ENCODE assay signal across 16 mouse cellular contexts in the genomic region with DNA sequence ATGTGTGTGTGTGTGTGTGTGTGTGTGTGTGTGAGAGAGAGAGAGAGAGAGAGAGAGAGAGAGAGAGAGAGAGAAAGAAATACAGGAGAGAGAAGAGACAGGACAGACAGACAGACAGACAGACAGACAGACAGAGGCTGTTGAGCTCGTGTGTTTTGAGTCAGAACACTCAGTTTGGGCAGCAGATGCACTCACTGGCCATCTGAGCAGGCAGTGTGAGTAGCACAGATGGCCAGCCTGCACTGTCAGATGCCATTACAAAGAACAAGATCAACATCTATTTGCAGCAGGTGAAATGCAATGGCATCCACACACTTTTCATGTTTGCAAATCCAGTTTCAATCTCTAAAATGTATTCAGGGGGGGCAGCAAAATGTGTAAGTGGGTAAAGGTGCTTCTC.
"Had no signal": no experiment of that assay in that cellular context is flagged by ENCODE, and none has a peak within 500 bp of the region (broad histone marks: within the 10 kb centered on the region; RNA-seq: fewer than 3 reads in every experiment).

No protein-coding gene starts in this region.

- H3K4me1 ChIP-seq: limb, embryonic 15.5 days; liver, embryonic 12.5 days; midbrain, embryonic 12.5 days had no signal

- H3K36me3 ChIP-seq: limb, embryonic 15.5 days; liver, embryonic 12.5 days; midbrain, embryonic 12.5 days; neural tube, embryonic 15.5 days had no signal

- H3K9ac ChIP-seq: limb, embryonic 15.5 days; liver, embryonic 12.5 days; lung, embryonic 14.5 days; midbrain, embryonic 12.5 days; neural tube, embryonic 15.5 days had no signal

- ATAC-seq: liver, embryonic 12.5 days had no signal

- H3K9me3 ChIP-seq: limb, embryonic 15.5 days; midbrain, embryonic 12.5 days; neural tube, embryonic 15.5 days had no signal

- H3K4me2 ChIP-seq: limb, embryonic 15.5 days; liver, embryonic 12.5 days; lung, embryonic 14.5 days; midbrain, embryonic 12.5 days; neural tube, embryonic 15.5 days had no signal

- H3K27ac ChIP-seq: kidney, postnatal 0 days; limb, embryonic 15.5 days; liver, embryonic 12.5 days; midbrain, embryonic 12.5 days; neural tube, embryonic 15.5 days had no signal

- DNase-seq: kidney, adult 11 months; kidney, adult 9 months; kidney, postnatal 36 days; lung, embryonic 14.5 days; lung, postnatal 10 days; lung, postnatal 4 days; right cerebral cortex, postnatal 4 days; spleen, adult 18-20 months; thymus, adult 18-20 months; thymus, postnatal 14 days had no signal

- H3K27me3 ChIP-seq: limb, embryonic 15.5 days; liver, embryonic 12.5 days; midbrain, embryonic 12.5 days; neural tube, embryonic 15.5 days had no signal

- H3K4me3 ChIP-seq: limb, embryonic 15.5 days; liver, embryonic 12.5 days; midbrain, embryonic 12.5 days; myocyte; neural tube, embryonic 15.5 days had no signal
